Comparison of ENCODE assay signal across 18 mouse cellular contexts in genomic region chr6:21122119-21122518, GRCm38 (mm10).
"Had no signal": no experiment of that assay in that cellular context is flagged by ENCODE, and none has a peak within 500 bp of the region (broad histone marks: within the 10 kb centered on the region; RNA-seq: fewer than 3 reads in every experiment).

No protein-coding gene starts in this region.

- H3K36me3 ChIP-seq: midbrain, embryonic 10.5 days; neural tube, embryonic 13.5 days; neural tube, embryonic 15.5 days had no signal

- H3K27ac ChIP-seq: liver, embryonic 14.5 days; midbrain, embryonic 10.5 days; neural tube, embryonic 13.5 days; neural tube, embryonic 15.5 days had no signal

- H3K4me3 ChIP-seq: midbrain, embryonic 10.5 days; myocyte; neural tube, embryonic 13.5 days; neural tube, embryonic 15.5 days had no signal

- H3K4me2 ChIP-seq: lung, embryonic 14.5 days; neural tube, embryonic 13.5 days; neural tube, embryonic 15.5 days had no signal

- H3K9me3 ChIP-seq: midbrain, embryonic 10.5 days; neural tube, embryonic 13.5 days; neural tube, embryonic 15.5 days had no signal

- H3K9ac ChIP-seq: liver, embryonic 14.5 days; lung, embryonic 14.5 days; neural tube, embryonic 13.5 days; neural tube, embryonic 15.5 days had no signal

- DNase-seq: lung, adult 18-20 months; lung, embryonic 14.5 days; lung, postnatal 10 days; lung, postnatal 4 days; midbrain, embryonic 14.5 days; retina, postnatal 1 day; right cerebral cortex, adult 18-20 months; right cerebral cortex, postnatal 25 days; right cerebral cortex, postnatal 4 days; spleen, adult 18-20 months; thymus, adult 18-20 months; thymus, postnatal 14 days; thymus, postnatal 36 days had no signal

- H3K27me3 ChIP-seq: neural tube, embryonic 13.5 days; neural tube, embryonic 15.5 days had no signal

- H3K4me1 ChIP-seq: neural tube, embryonic 13.5 days; neural tube, embryonic 15.5 days had no signal
